Mouse (Mus musculus) CD8-positive naive resting alpha-beta T cell, adult 57 days (primary cell): ENCODE data around the gene Smoc2. TPM values are rescaled to one million over a fixed set of nuclear protein-coding genes. Genes with fewer than 3 reads are reported as not detected.

ENCODE experiments used
- total RNA-seq: library from RNA; stranded (reverse); gene quantifications from one replicate; pipeline ENCODE4 v1.2.4, GENCODE M21; 2023

Gene Smoc2
- total RNA-seq: not detected

DNA sequence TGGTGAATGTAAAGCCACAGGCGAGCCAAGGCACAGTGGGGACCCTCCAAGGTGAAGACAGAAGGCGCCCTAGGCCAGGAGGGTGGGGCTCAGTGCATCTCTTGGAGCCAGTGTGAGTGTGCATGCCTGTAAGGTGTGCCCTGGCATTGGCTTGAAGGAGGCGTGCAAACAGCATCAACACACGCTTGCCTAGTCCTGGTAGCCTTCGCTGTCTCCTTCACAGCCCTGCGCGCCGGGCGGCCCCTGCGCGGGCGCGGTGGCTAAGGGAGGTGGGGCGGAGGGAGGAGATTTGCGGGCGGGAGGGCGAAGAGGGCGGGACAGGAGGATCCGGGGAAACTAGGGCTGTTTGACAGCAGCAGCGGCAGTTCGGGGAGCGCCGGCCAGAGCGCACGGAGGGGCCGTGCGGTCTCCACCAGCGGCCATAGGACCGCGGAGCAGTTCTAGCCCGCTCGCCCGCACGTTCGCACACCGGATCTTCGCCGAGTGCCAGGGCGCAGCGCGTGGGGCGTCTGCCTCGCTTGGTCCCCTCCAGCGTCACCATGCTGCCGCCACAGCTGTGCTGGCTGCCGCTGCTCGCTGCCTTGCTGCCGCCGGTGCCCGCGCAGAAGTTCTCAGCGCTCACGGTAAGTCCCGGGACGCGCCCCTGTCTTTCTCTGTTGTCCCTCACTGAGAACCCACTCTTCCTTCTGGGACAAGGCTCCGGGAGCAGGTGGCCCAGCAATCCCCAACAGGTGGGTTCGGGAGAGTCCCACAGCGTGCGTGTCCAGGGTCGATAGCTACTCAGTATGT is at the start of gene Smoc2:
TSS of gene Smoc2 (plus strand) at position 330 of the 789 bp plus-strand sequence.

Other genes with a start within 250 kb of the Smoc2 start
- not detected for gene Gm7358, start 220.0 kb upstream of the Smoc2 start, total RNA-seq
- gene Dact2, start 75.2 kb upstream of the Smoc2 start, total RNA-seq: 0.31 TPM